Mouse (Mus musculus): ENCODE results near the gene Prkab1.

DNA sequence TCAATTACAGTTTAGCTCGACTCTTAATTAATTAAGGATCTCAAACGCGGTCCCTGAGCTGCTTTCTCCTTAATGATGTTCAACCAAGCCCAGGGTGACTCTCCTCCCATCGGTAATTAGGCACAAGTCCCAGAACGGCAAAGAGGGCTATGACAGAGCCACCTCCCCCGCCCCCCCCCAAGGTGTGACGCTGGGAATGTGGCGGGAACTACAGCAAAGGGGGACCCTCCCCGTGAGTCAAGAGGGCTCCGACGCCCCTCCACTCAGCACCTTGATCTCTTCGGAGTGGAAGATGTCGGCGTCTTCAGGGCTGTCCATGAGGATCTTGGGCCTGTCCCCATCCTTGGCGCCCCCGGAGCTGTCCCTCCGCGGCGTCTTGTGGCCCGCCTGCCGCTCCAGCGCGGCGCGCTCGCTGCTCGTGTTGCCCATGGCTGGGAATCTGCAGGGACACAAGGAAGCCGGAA, 455 bp downstream of the Prkab1 start:
- TF ChIP-seq CTCF (IDR thresholded peaks at IDR 0.05; ENCODE audit: control insufficient read depth, insufficient read depth, low read length) (no peak), POLR2A (IDR thresholded peaks at IDR 0.05; ENCODE audit: borderline replicate concordance, control insufficient read depth, low read depth, low read length) (no peak)
